Mouse (Mus musculus) T-cell, adult 2 months (primary cell): Measurements from ENCODE around the gene Gca.
"Not testable (repeated sequence)": the region's sequence is repeated elsewhere in the genome, so short reads cannot be mapped to it uniquely, and the experiment has no call there.

Source experiments
- DNase-seq: peaks from one replicate; pipeline ENCODE4 v3.0.0; 2022; ENCODE audit warnings: low spot score

Gene Gca

GRCm38 (mm10) chr2:62670301-62670700 lies 6.2 kb downstream of the Gca start:
- DNase-seq: no peak

- no peak for DNase-seq
These were observed 6.7 kb downstream of the Gca start for GRCm38 (mm10) chr2:62670767-62671166.

- DNase-seq: no peak
These were observed 8.7 kb downstream of the Gca start for GRCm38 (mm10) chr2:62672788-62673187.

GRCm38 (mm10) chr2:62681667-62682066 lies 17.6 kb downstream of the Gca start:
- no peak for DNase-seq

- DNase-seq: no peak
These were observed 21.0 kb downstream of the Gca start for GRCm38 (mm10) chr2:62684989-62685595.

GRCm38 (mm10) chr2:62685934-62686333 lies 21.8 kb downstream of the Gca start:
- DNase-seq: no peak

GRCm38 (mm10) chr2:62706313-62706712 lies 42.2 kb downstream of the Gca start:
- DNase-seq: no peak

- no peak for DNase-seq
These were observed 45.5 kb downstream of the Gca start for GRCm38 (mm10) chr2:62709633-62710032.

GRCm38 (mm10) chr2:62714362-62714761 lies 50.3 kb downstream of the Gca start:
- not testable (repeated sequence) for DNase-seq

GRCm38 (mm10) chr2:62715260-62715659 lies 51.2 kb downstream of the Gca start:
- no peak for DNase-seq

GRCm38 (mm10) chr2:62717270-62717669 lies 53.2 kb downstream of the Gca start:
- DNase-seq: no peak

GRCm38 (mm10) chr2:62718411-62718810 lies 54.3 kb downstream of the Gca start:
- DNase-seq: no peak

- DNase-seq: no peak
These were observed 61.9 kb downstream of the Gca start for GRCm38 (mm10) chr2:62725946-62726345.

GRCm38 (mm10) chr2:62727732-62728131 lies 63.6 kb downstream of the Gca start:
- no peak for DNase-seq

- no peak for DNase-seq
These were observed 66.6 kb downstream of the Gca start for GRCm38 (mm10) chr2:62730671-62731070.

GRCm38 (mm10) chr2:62743098-62743497 lies 79.0 kb downstream of the Gca start:
- no peak for DNase-seq
